Mouse (Mus musculus) CD4-positive naive resting alpha-beta T cell, adult 57 days (primary cell): ENCODE measurements around the gene Gprasp2. TPM values are rescaled to one million over a fixed set of nuclear protein-coding genes. Genes with fewer than 3 reads are reported as not detected.

Experiments used
- total RNA-seq: library from RNA; stranded (reverse); gene quantifications from one replicate; pipeline ENCODE4 v1.2.4, GENCODE M21; 2023

Gene Gprasp2
- total RNA-seq, result 21.5 TPM

DNA sequence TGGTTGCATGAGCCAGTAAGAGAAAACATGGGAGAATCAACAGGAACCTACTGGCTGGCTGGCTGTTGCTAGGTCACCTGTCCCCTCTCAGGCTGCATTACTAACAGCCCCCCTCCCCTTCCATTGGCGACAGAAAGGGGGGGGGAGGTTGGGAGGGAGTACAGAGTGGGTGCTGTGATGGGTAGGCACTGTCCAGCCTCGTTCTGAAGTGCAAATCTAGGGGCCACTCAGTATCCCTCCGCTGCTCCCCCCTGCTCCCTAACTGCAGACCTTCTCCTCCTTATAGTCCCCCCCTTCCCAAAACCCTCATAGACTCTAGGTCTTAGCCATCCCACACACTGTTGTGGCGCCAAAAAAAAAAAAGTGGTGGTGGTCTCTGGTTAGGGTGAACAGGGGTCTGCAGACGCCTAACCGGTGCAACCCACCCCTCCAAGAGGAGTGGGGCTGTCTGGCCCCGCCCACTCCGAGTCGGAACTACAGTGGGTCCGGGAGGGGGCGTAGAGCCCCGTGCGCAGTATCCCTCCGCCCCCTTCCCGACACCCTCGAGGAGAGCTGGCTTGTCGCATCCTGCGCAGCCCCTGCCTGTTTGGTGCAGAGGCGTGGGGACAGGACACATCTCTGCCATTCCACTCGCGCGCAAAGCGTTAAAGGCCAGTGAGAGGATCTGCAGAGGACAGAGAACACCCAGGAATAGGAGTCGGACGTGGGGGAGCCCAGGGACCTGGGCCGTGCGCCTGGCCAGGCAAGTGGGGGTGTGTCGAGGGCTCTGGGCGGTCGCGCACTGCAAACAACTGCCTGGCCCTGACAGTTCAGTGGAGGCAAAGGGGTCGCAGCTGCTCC lies at the start of gene Gprasp2:
TSS of gene Gprasp2 (plus strand) at position 514 of the 840 bp plus-strand sequence.

DNA sequence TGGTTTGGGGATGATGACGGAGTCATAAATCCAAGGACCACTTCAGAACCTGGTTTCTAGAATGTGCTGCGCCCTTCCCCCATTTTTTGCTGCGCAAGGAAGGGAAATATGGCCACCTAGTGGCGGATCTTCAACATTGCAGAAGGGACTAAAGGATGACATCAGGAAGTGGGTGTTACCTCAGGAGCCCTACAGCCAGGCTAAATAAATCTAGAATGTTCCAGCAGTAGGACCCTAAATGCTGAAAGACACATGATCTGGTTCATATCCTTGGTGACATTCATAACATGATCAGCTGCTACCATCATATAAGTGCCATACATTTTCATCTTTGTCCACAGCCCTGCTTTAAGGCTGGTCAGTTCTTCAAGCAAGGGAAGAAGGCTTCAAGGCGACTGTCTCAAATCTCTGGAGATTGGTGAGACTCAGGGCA lies 41.6 kb upstream of the Gprasp2 start, which contains the start of gene Bhlhb9:
TSS of gene Bhlhb9 (plus strand) at position 383 of the 433 bp plus-strand sequence.

Other genes with a start within 250 kb of the Gprasp2 start
- gene Nxf7, start 240.3 kb upstream of the Gprasp2 start, total RNA-seq, result not detected
- gene Prame, start 211.3 kb upstream of the Gprasp2 start, total RNA-seq, result not detected
- gene Tcp11x2, start 145.2 kb upstream of the Gprasp2 start, total RNA-seq, result not detected
- not detected for gene Tmsb15a, start 113.8 kb upstream of the Gprasp2 start, total RNA-seq
- gene Armcx5, start 96.3 kb upstream of the Gprasp2 start, total RNA-seq, result 40.2 TPM
- 62.6 TPM for gene Gprasp1, start 96.3 kb upstream of the Gprasp2 start, total RNA-seq
- 18.5 TPM for gene Bhlhb9, start 41.4 kb upstream of the Gprasp2 start, total RNA-seq
- gene Arxes2, start 154.8 kb downstream of the Gprasp2 start, total RNA-seq, result 3.6 TPM
- 0.50 TPM for gene Arxes1, start 194.3 kb downstream of the Gprasp2 start, total RNA-seq
- gene Bex2, start 229.2 kb downstream of the Gprasp2 start, total RNA-seq, result 2.7 TPM
- not detected for gene Nxf3, start 246.2 kb downstream of the Gprasp2 start, total RNA-seq